Mouse (Mus musculus): Measurements from ENCODE around the gene Ddah1. TPM values are rescaled to one million over a fixed set of nuclear protein-coding genes. Genes with fewer than 3 reads are reported as not detected.

Ddah1 gene
- polyA plus RNA-seq, 1 experiment from 2014 or later: 34.7 TPM

GRCm38 (mm10) chr3:145802106-145802505 is 43.6 kb downstream of the Ddah1 start:
- Histone ChIP-seq H3K9me3 (ENCODE audit: control insufficient read depth, low read length) (no peaks in the 10 kb centered on the region), H3K36me3 (ENCODE audit: control insufficient read depth, insufficient read depth, low read length) (no peaks in the 10 kb centered on the region), H3K27ac (ENCODE audit: low read depth, low read length) (no peak overlapping the region), H3K9ac (ENCODE audit: low read depth, low read length) (no peak overlapping the region), H3K4me3 (ENCODE audit: low read depth, low read length) (no peak overlapping the region), H3K4me2 (replicated peaks; ENCODE audit: low read depth, low read length) (no peak overlapping the region), H3K27me3 (ENCODE audit: control insufficient read depth, insufficient read depth, low read length) (no peaks in the 10 kb centered on the region), H3K4me1 (replicated peaks; ENCODE audit: control insufficient read depth, insufficient read depth, low read length) (no peaks in the 10 kb centered on the region)
- WGBS: 76% methylated on average over 6 of the region's 6 CpGs
- ATAC-seq (ENCODE audit: low FRiP score) (no peak), DNase-seq (ENCODE audit: low spot score) (no peak)

- H3K27me3 ChIP-seq (ENCODE audit: control insufficient read depth, insufficient read depth, low read length): no peaks in the 10 kb centered on the region
- no peak overlapping the region for H3K4me2 ChIP-seq (replicated peaks; ENCODE audit: low read depth, low read length)
- 37% methylated on average over 4 of the region's 4 CpGs for WGBS
- ATAC-seq (ENCODE audit: low FRiP score) (no peak), DNase-seq (ENCODE audit: low spot score) (no peak)
- H3K27ac ChIP-seq (ENCODE audit: low read depth, low read length): no peak overlapping the region
- H3K36me3 ChIP-seq (ENCODE audit: control insufficient read depth, insufficient read depth, low read length): no peaks in the 10 kb centered on the region
- H3K9ac ChIP-seq (ENCODE audit: low read depth, low read length): no peak overlapping the region
- no peaks in the 10 kb centered on the region for H3K9me3 ChIP-seq (ENCODE audit: control insufficient read depth, low read length)
- no peaks in the 10 kb centered on the region for H3K4me1 ChIP-seq (replicated peaks; ENCODE audit: control insufficient read depth, insufficient read depth, low read length)
- no peak overlapping the region for H3K4me3 ChIP-seq (ENCODE audit: low read depth, low read length)
These were observed 47.4 kb downstream of the Ddah1 start for GRCm38 (mm10) chr3:145805848-145806247.

- 18% methylated on average over 5 of the region's 5 CpGs for WGBS
- H3K4me3 ChIP-seq (ENCODE audit: low read depth, low read length): no peak overlapping the region
- peak; percentile 37 for DNase-seq (ENCODE audit: low spot score)
- H3K4me1 ChIP-seq (replicated peaks; ENCODE audit: control insufficient read depth, insufficient read depth, low read length): no peaks in the 10 kb centered on the region
- H3K9me3 ChIP-seq (ENCODE audit: control insufficient read depth, low read length): no peaks in the 10 kb centered on the region
- no peaks in the 10 kb centered on the region for H3K27me3 ChIP-seq (ENCODE audit: control insufficient read depth, insufficient read depth, low read length)
- H3K36me3 ChIP-seq (ENCODE audit: control insufficient read depth, insufficient read depth, low read length): no peaks in the 10 kb centered on the region
- no peak overlapping the region for H3K27ac ChIP-seq (ENCODE audit: low read depth, low read length)
- ATAC-seq (ENCODE audit: low FRiP score): peak; percentile 71; the same call in 1 of the 2 replicates
- H3K9ac ChIP-seq (ENCODE audit: low read depth, low read length): no peak overlapping the region
- H3K4me2 ChIP-seq (replicated peaks; ENCODE audit: low read depth, low read length): no peak overlapping the region
These were observed 48.0 kb downstream of the Ddah1 start for GRCm38 (mm10) chr3:145806502-145806901.

- Histone ChIP-seq H3K4me2 (replicated peaks; ENCODE audit: low read depth, low read length) (no peak overlapping the region), H3K9ac (ENCODE audit: low read depth, low read length) (no peak overlapping the region), H3K9me3 (ENCODE audit: control insufficient read depth, low read length) (no peaks in the 10 kb centered on the region), H3K4me3 (ENCODE audit: low read depth, low read length) (no peak overlapping the region), H3K36me3 (ENCODE audit: control insufficient read depth, insufficient read depth, low read length) (no peaks in the 10 kb centered on the region), H3K27ac (ENCODE audit: low read depth, low read length) (no peak overlapping the region), H3K27me3 (ENCODE audit: control insufficient read depth, insufficient read depth, low read length) (no peaks in the 10 kb centered on the region), H3K4me1 (replicated peaks; ENCODE audit: control insufficient read depth, insufficient read depth, low read length) (no peaks in the 10 kb centered on the region)
- ATAC-seq (ENCODE audit: low FRiP score): 0 out of 2 replicates have a peak, but pooled peaks have one; percentile 15
- 82% methylated on average over 1 of the region's 1 CpGs for WGBS
- peak; percentile 12 for DNase-seq (ENCODE audit: low spot score)
These were observed 58.3 kb downstream of the Ddah1 start for GRCm38 (mm10) chr3:145816807-145817206.

- H3K4me2 ChIP-seq (replicated peaks; ENCODE audit: low read depth, low read length): no peak overlapping the region
- no peak overlapping the region for H3K27ac ChIP-seq (ENCODE audit: low read depth, low read length)
- H3K36me3 ChIP-seq (ENCODE audit: control insufficient read depth, insufficient read depth, low read length): no peaks in the 10 kb centered on the region
- H3K9ac ChIP-seq (ENCODE audit: low read depth, low read length): no peak overlapping the region
- H3K9me3 ChIP-seq (ENCODE audit: control insufficient read depth, low read length): no peaks in the 10 kb centered on the region
- no peak overlapping the region for H3K4me3 ChIP-seq (ENCODE audit: low read depth, low read length)
- 46% methylated on average over 6 of the region's 6 CpGs for WGBS
- no peaks in the 10 kb centered on the region for H3K4me1 ChIP-seq (replicated peaks; ENCODE audit: control insufficient read depth, insufficient read depth, low read length)
- ATAC-seq (ENCODE audit: low FRiP score) (peak; percentile 56), DNase-seq (ENCODE audit: low spot score) (peak; percentile 23)
- no peaks in the 10 kb centered on the region for H3K27me3 ChIP-seq (ENCODE audit: control insufficient read depth, insufficient read depth, low read length)
These were observed 58.8 kb downstream of the Ddah1 start for GRCm38 (mm10) chr3:145817276-145817675.

- Histone ChIP-seq H3K4me3 (ENCODE audit: low read depth, low read length) (no peak overlapping the region), H3K4me2 (replicated peaks; ENCODE audit: low read depth, low read length) (no peak overlapping the region), H3K36me3 (ENCODE audit: control insufficient read depth, insufficient read depth, low read length) (no peaks in the 10 kb centered on the region), H3K27me3 (ENCODE audit: control insufficient read depth, insufficient read depth, low read length) (no peaks in the 10 kb centered on the region), H3K9ac (ENCODE audit: low read depth, low read length) (no peak overlapping the region), H3K9me3 (ENCODE audit: control insufficient read depth, low read length) (no peaks in the 10 kb centered on the region), H3K27ac (ENCODE audit: low read depth, low read length) (no peak overlapping the region), H3K4me1 (replicated peaks; ENCODE audit: control insufficient read depth, insufficient read depth, low read length) (no peaks in the 10 kb centered on the region)
- ATAC-seq (ENCODE audit: low FRiP score): no peak
- no peak for DNase-seq (ENCODE audit: low spot score)
- WGBS: 79% methylated on average over 2 of the region's 2 CpGs
These were observed 62.0 kb downstream of the Ddah1 start for GRCm38 (mm10) chr3:145820439-145820838.

- WGBS: 92% methylated on average over 2 of the region's 2 CpGs
- H3K4me3 ChIP-seq (ENCODE audit: low read depth, low read length): no peak overlapping the region
- DNase-seq (ENCODE audit: low spot score) (no peak), ATAC-seq (ENCODE audit: low FRiP score) (no peak)
- H3K36me3 ChIP-seq (ENCODE audit: control insufficient read depth, insufficient read depth, low read length): no peaks in the 10 kb centered on the region
- no peak overlapping the region for H3K9ac ChIP-seq (ENCODE audit: low read depth, low read length)
- H3K27me3 ChIP-seq (ENCODE audit: control insufficient read depth, insufficient read depth, low read length): no peaks in the 10 kb centered on the region
- H3K27ac ChIP-seq (ENCODE audit: low read depth, low read length): no peak overlapping the region
- H3K4me2 ChIP-seq (replicated peaks; ENCODE audit: low read depth, low read length): no peak overlapping the region
- no peaks in the 10 kb centered on the region for H3K4me1 ChIP-seq (replicated peaks; ENCODE audit: control insufficient read depth, insufficient read depth, low read length)
- no peaks in the 10 kb centered on the region for H3K9me3 ChIP-seq (ENCODE audit: control insufficient read depth, low read length)
These were observed 62.5 kb downstream of the Ddah1 start for GRCm38 (mm10) chr3:145820938-145821337.

GRCm38 (mm10) chr3:145822201-145822600 is 63.7 kb downstream of the Ddah1 start:
- DNase-seq (ENCODE audit: low spot score) (no peak), ATAC-seq (ENCODE audit: low FRiP score) (no peak)
- Histone ChIP-seq H3K27ac (ENCODE audit: low read depth, low read length) (no peak overlapping the region), H3K4me2 (replicated peaks; ENCODE audit: low read depth, low read length) (no peak overlapping the region), H3K9me3 (ENCODE audit: control insufficient read depth, low read length) (no peaks in the 10 kb centered on the region), H3K4me1 (replicated peaks; ENCODE audit: control insufficient read depth, insufficient read depth, low read length) (peaks cover 2% of the 10 kb centered on the region; the same call in 1 of the 2 replicates), H3K27me3 (ENCODE audit: control insufficient read depth, insufficient read depth, low read length) (0 out of 2 replicates have a peak, but pooled peaks cover 2% of the 10 kb centered on the region), H3K36me3 (ENCODE audit: control insufficient read depth, insufficient read depth, low read length) (no peaks in the 10 kb centered on the region), H3K4me3 (ENCODE audit: low read depth, low read length) (no peak overlapping the region), H3K9ac (ENCODE audit: low read depth, low read length) (no peak overlapping the region)
- 90% methylated on average over 4 of the region's 4 CpGs for WGBS

- ATAC-seq (ENCODE audit: low FRiP score): no peak
- Histone ChIP-seq H3K27me3 (ENCODE audit: control insufficient read depth, insufficient read depth, low read length) (0 out of 2 replicates have a peak, but pooled peaks cover 2% of the 10 kb centered on the region), H3K9ac (ENCODE audit: low read depth, low read length) (no peak overlapping the region), H3K9me3 (ENCODE audit: control insufficient read depth, low read length) (no peaks in the 10 kb centered on the region), H3K4me2 (replicated peaks; ENCODE audit: low read depth, low read length) (no peak overlapping the region), H3K36me3 (ENCODE audit: control insufficient read depth, insufficient read depth, low read length) (no peaks in the 10 kb centered on the region), H3K4me3 (ENCODE audit: low read depth, low read length) (no peak overlapping the region), H3K4me1 (replicated peaks; ENCODE audit: control insufficient read depth, insufficient read depth, low read length) (peaks cover 6% of the 10 kb centered on the region; the same call in 1 of the 2 replicates), H3K27ac (ENCODE audit: low read depth, low read length) (no peak overlapping the region)
- DNase-seq (ENCODE audit: low spot score): no peak
- WGBS: 82% methylated on average over 4 of the region's 4 CpGs
These were observed 65.2 kb downstream of the Ddah1 start for GRCm38 (mm10) chr3:145823661-145824060.

All from hindbrain, embryonic 11.5 days (tissue).